In the genomic region with DNA sequence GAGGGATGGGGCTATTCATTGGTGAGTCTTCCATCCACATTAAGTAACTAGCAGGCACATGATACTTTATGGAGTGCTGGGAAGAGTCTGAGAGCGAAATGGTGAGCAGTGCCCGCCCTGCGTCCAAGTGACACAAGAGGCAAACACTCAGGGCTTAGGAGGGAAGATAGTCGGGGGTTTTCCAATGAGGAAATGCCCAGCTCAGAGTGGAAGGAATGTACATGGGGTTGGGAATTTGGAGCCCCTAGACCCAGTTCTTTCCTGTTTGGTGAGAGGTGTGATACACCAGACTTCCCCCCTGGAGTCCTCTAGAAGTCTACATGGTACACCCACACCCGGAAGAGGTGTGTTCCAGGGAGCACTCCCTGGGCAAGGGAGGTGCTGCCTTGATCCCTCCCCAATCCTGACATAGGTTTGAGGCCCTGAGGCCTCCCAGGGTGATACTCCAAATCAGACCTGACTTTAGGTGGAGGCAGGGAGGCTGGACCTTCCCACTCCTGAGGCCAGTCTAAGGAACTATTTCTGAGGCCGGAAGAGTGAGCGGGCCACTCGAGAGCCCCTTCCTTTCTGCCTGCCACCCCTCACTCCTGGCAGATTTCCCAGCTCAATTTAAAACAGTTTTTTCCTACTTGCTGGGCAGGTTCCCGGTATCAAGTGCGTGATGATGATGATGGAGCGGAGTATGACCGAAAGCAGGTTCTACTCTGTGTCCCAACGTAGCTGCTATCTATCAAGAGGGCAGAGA, we compare ENCODE assay signal across 13 mouse cellular contexts. TPM values are rescaled to one million over a fixed set of nuclear protein-coding genes. Genes with fewer than 3 reads are reported as not detected.
DNase-seq lines count a peak whose midpoint lies in the region; ATAC-seq and TF ChIP-seq lines count a peak whose summit lies in the region.
"Had no signal": no experiment of that assay in that cellular context is flagged by ENCODE, and none has a peak within 500 bp of the region (broad histone marks: within the 10 kb centered on the region; RNA-seq: fewer than 3 reads in every experiment).

No protein-coding gene starts in this region.

- no peaks in the 10 kb centered on the region for H3K9me3 ChIP-seq in hindbrain, embryonic 13.5 days
- no peaks in the 10 kb centered on the region for H3K9me3 ChIP-seq in hindbrain, embryonic 12.5 days (replicated peaks)
- no peaks in the 10 kb centered on the region for H3K9me3 ChIP-seq in midbrain, embryonic 13.5 days
- H3K9me3 ChIP-seq in midbrain, embryonic 15.5 days, result no peaks in the 10 kb centered on the region
- H3K9me3 ChIP-seq in forebrain, embryonic 16.5 days (ENCODE audit: control insufficient read depth, low read length), result no peaks in the 10 kb centered on the region
- no peaks in the 10 kb centered on the region for H3K9me3 ChIP-seq in stomach, postnatal 0 days (ENCODE audit: control insufficient read depth, low read length)

- TF ChIP-seq EP300 in stomach, postnatal 0 days (optimal IDR thresholded peaks at IDR 0.05), result no peak

- no peak for DNase-seq in stomach, postnatal 0 days (ENCODE audit: low spot score)
- DNase-seq in urinary bladder, postnatal 25 days (ENCODE audit: low spot score), result no peak
- DNase-seq: kidney, adult 8-10 months; layer of hippocampus, postnatal 36 days; lung, postnatal 14 days had no signal

- H3K4me2 ChIP-seq in hindbrain, embryonic 13.5 days, result 0 out of 2 replicates have a peak overlapping the region, but pooled peaks have one; percentile 99
- no peak overlapping the region for H3K4me2 ChIP-seq in hindbrain, embryonic 12.5 days (replicated peaks)
- H3K4me2 ChIP-seq in midbrain, embryonic 13.5 days (replicated peaks), result 0 out of 2 replicates have a peak overlapping the region, but pooled peaks have one; percentile 98
- no peak overlapping the region for H3K4me2 ChIP-seq in midbrain, embryonic 15.5 days
- H3K4me2 ChIP-seq in forebrain, embryonic 16.5 days (ENCODE audit: low read length), result no peak overlapping the region
- H3K4me2 ChIP-seq in stomach, postnatal 0 days (replicated peaks; ENCODE audit: low read depth), result peak overlapping the region; percentile 25

- H3K9ac ChIP-seq in hindbrain, embryonic 13.5 days, result peak overlapping the region; percentile 55
- H3K9ac ChIP-seq in hindbrain, embryonic 12.5 days, result no peak overlapping the region
- 0 out of 2 replicates have a peak overlapping the region, but pooled peaks have one; percentile 36 for H3K9ac ChIP-seq in midbrain, embryonic 13.5 days (replicated peaks)
- no peak overlapping the region for H3K9ac ChIP-seq in midbrain, embryonic 15.5 days
- no peak overlapping the region for H3K9ac ChIP-seq in forebrain, embryonic 16.5 days (replicated peaks; ENCODE audit: low read depth, low read length)
- H3K9ac ChIP-seq in stomach, postnatal 0 days (ENCODE audit: low read length), result no peak overlapping the region

- no peak overlapping the region for H3K27ac ChIP-seq in hindbrain, embryonic 13.5 days
- no peak overlapping the region for H3K27ac ChIP-seq in hindbrain, embryonic 12.5 days
- H3K27ac ChIP-seq in midbrain, embryonic 13.5 days, result no peak overlapping the region
- H3K27ac ChIP-seq in midbrain, embryonic 15.5 days, result no peak overlapping the region
- H3K27ac ChIP-seq in forebrain, embryonic 16.5 days (ENCODE audit: low read length), result peak overlapping the region; percentile 6; the same call in 1 of the 2 replicates
- H3K27ac ChIP-seq in stomach, postnatal 0 days (replicated peaks), result peak overlapping the region; percentile 95

- H3K27me3 ChIP-seq in hindbrain, embryonic 13.5 days, result 0 out of 2 replicates have a peak, but pooled peaks cover 3% of the 10 kb centered on the region
- H3K27me3 ChIP-seq in hindbrain, embryonic 12.5 days, result no peaks in the 10 kb centered on the region
- H3K27me3 ChIP-seq in midbrain, embryonic 13.5 days, result no peaks in the 10 kb centered on the region
- H3K27me3 ChIP-seq in midbrain, embryonic 15.5 days (replicated peaks), result no peaks in the 10 kb centered on the region
- no peaks in the 10 kb centered on the region for H3K27me3 ChIP-seq in forebrain, embryonic 16.5 days (replicated peaks; ENCODE audit: control insufficient read depth, insufficient read depth, low read length)
- no peaks in the 10 kb centered on the region for H3K27me3 ChIP-seq in stomach, postnatal 0 days (ENCODE audit: control insufficient read depth, insufficient read depth, low read length)

- H3K36me3 ChIP-seq in hindbrain, embryonic 13.5 days, result no peaks in the 10 kb centered on the region
- no peaks in the 10 kb centered on the region for H3K36me3 ChIP-seq in hindbrain, embryonic 12.5 days
- 0 out of 2 replicates have a peak, but pooled peaks cover under 1% of the 10 kb centered on the region for H3K36me3 ChIP-seq in midbrain, embryonic 13.5 days
- H3K36me3 ChIP-seq in midbrain, embryonic 15.5 days (replicated peaks), result no peaks in the 10 kb centered on the region
- no peaks in the 10 kb centered on the region for H3K36me3 ChIP-seq in forebrain, embryonic 16.5 days (ENCODE audit: control insufficient read depth, insufficient read depth)
- H3K36me3 ChIP-seq in stomach, postnatal 0 days (ENCODE audit: control insufficient read depth, insufficient read depth, low read length), result no peaks in the 10 kb centered on the region
- H3K36me3 ChIP-seq: G1E had no signal

- no peak overlapping the region for H3K4me3 ChIP-seq in hindbrain, embryonic 13.5 days
- H3K4me3 ChIP-seq in hindbrain, embryonic 12.5 days, result no peak overlapping the region
- H3K4me3 ChIP-seq in midbrain, embryonic 13.5 days (replicated peaks), result no peak overlapping the region
- no peak overlapping the region for H3K4me3 ChIP-seq in midbrain, embryonic 15.5 days
- H3K4me3 ChIP-seq in forebrain, embryonic 16.5 days (replicated peaks; ENCODE audit: low read length), result no peak overlapping the region
- H3K4me3 ChIP-seq in stomach, postnatal 0 days (ENCODE audit: low read depth, low read length), result no peak overlapping the region
- H3K4me3 ChIP-seq: myocyte had no signal

- no peak for TF ChIP-seq CTCF in stomach, postnatal 0 days (IDR thresholded peaks at IDR 0.05; ENCODE audit: low read depth)

- WGBS in hindbrain, embryonic 13.5 days, result 83% methylated on average over 13 of the region's 13 CpGs
- 86% methylated on average over 13 of the region's 13 CpGs for WGBS in hindbrain, embryonic 12.5 days
- 75% methylated on average over 13 of the region's 13 CpGs for WGBS in midbrain, embryonic 13.5 days
- WGBS in midbrain, embryonic 15.5 days, result 78% methylated on average over 13 of the region's 13 CpGs
- whole genome bisulfite sequencing in forebrain, embryonic 16.5 days, result 50% methylated on average over 13 of the region's 13 CpGs
- 52% methylated on average over 13 of the region's 13 CpGs for WGBS in stomach, postnatal 0 days

- peaks cover 88% of the 10 kb centered on the region for H3K4me1 ChIP-seq in hindbrain, embryonic 13.5 days (replicated peaks)
- H3K4me1 ChIP-seq in hindbrain, embryonic 12.5 days, result peaks cover 89% of the 10 kb centered on the region
- peaks cover 91% of the 10 kb centered on the region for H3K4me1 ChIP-seq in midbrain, embryonic 13.5 days (replicated peaks)
- H3K4me1 ChIP-seq in midbrain, embryonic 15.5 days, result peaks cover 83% of the 10 kb centered on the region
- H3K4me1 ChIP-seq in forebrain, embryonic 16.5 days (replicated peaks; ENCODE audit: control insufficient read depth, insufficient read depth, low read length), result peaks cover 84% of the 10 kb centered on the region
- H3K4me1 ChIP-seq in stomach, postnatal 0 days (replicated peaks; ENCODE audit: control insufficient read depth, insufficient read depth), result peaks cover 27% of the 10 kb centered on the region

- no peak for ATAC-seq in hindbrain, embryonic 13.5 days (ENCODE audit: low FRiP score)
- ATAC-seq in hindbrain, embryonic 12.5 days (ENCODE audit: low FRiP score), result no peak
- ATAC-seq in midbrain, embryonic 13.5 days, result no peak
- ATAC-seq in midbrain, embryonic 15.5 days (replicated peaks), result no peak
- no peak for ATAC-seq in forebrain, embryonic 16.5 days
- ATAC-seq in stomach, postnatal 0 days (ENCODE audit: low FRiP score, low TSS enrichment), result no peak
- ATAC-seq: activated CD4-positive, CD25-positive, alpha-beta regulatory T cell, adult 4 months had no signal

RNA-seq across cellular contexts. Expression of gene Plxnb2, which starts 5.0 kb away (rescaled TPM):
- 99.2 and 104 TPM in 2 replicates for polyA plus RNA-seq in hindbrain, embryonic 13.5 days (2015; fragmentation: Nextera tagmentation; extraction: Ambion mirVana)
- polyA plus RNA-seq in hindbrain, embryonic 12.5 days (2016; fragmentation: Nextera tagmentation; extraction: Ambion mirVana), result 167 and 169 TPM in 2 replicates
- polyA plus RNA-seq in midbrain, embryonic 13.5 days (2015; fragmentation: Nextera tagmentation; extraction: Ambion mirVana), result 102 and 115 TPM in 2 replicates
- 101 and 108 TPM in 2 replicates for polyA plus RNA-seq in midbrain, embryonic 15.5 days (2015; fragmentation: Nextera tagmentation; extraction: Ambion mirVana)
- polyA plus RNA-seq in forebrain, embryonic 16.5 days (2015; fragmentation: Nextera tagmentation; extraction: Ambion mirVana), result 112 and 126 TPM in 2 replicates
- polyA plus RNA-seq in stomach, postnatal 0 days (2015; fragmentation: Nextera tagmentation; extraction: Ambion mirVana), result 75.2 and 85.9 TPM in 2 replicates

RNA-seq across cellular contexts. Expression of gene Dennd6b, which starts 20.7 kb away (rescaled TPM):
- 75.1 and 86.5 TPM in 2 replicates for polyA plus RNA-seq in hindbrain, embryonic 13.5 days (2015; fragmentation: Nextera tagmentation; extraction: Ambion mirVana)
- polyA plus RNA-seq in hindbrain, embryonic 12.5 days (2016; fragmentation: Nextera tagmentation; extraction: Ambion mirVana), result 54.6 and 57.7 TPM in 2 replicates
- polyA plus RNA-seq in midbrain, embryonic 13.5 days (2015; fragmentation: Nextera tagmentation; extraction: Ambion mirVana), result 84.0 and 85.3 TPM in 2 replicates
- polyA plus RNA-seq in midbrain, embryonic 15.5 days (2015; fragmentation: Nextera tagmentation; extraction: Ambion mirVana), result 117 and 123 TPM in 2 replicates
- polyA plus RNA-seq in forebrain, embryonic 16.5 days (2015; fragmentation: Nextera tagmentation; extraction: Ambion mirVana), result 60.7 and 83.2 TPM in 2 replicates
- 4.1 and 5.3 TPM in 2 replicates for polyA plus RNA-seq in stomach, postnatal 0 days (2015; fragmentation: Nextera tagmentation; extraction: Ambion mirVana)

RNA-seq across cellular contexts. Expression of gene Mapk11, which starts 26.2 kb away (rescaled TPM):
- 36.1 and 36.5 TPM in 2 replicates for polyA plus RNA-seq in hindbrain, embryonic 13.5 days (2015; fragmentation: Nextera tagmentation; extraction: Ambion mirVana)
- 39.0 and 41.9 TPM in 2 replicates for polyA plus RNA-seq in hindbrain, embryonic 12.5 days (2016; fragmentation: Nextera tagmentation; extraction: Ambion mirVana)
- 39.8 and 44.2 TPM in 2 replicates for polyA plus RNA-seq in midbrain, embryonic 13.5 days (2015; fragmentation: Nextera tagmentation; extraction: Ambion mirVana)
- 30.8 and 32.5 TPM in 2 replicates for polyA plus RNA-seq in midbrain, embryonic 15.5 days (2015; fragmentation: Nextera tagmentation; extraction: Ambion mirVana)
- 39.1 and 46.8 TPM in 2 replicates for polyA plus RNA-seq in forebrain, embryonic 16.5 days (2015; fragmentation: Nextera tagmentation; extraction: Ambion mirVana)
- polyA plus RNA-seq in stomach, postnatal 0 days (2015; fragmentation: Nextera tagmentation; extraction: Ambion mirVana), result 1.8 and 2.1 TPM in 2 replicates

RNA-seq across cellular contexts. Expression of gene Mapk12, which starts 35.1 kb away (rescaled TPM):
- polyA plus RNA-seq in hindbrain, embryonic 13.5 days (2015; fragmentation: Nextera tagmentation; extraction: Ambion mirVana), result 5.9 and 7.1 TPM in 2 replicates
- 10.0 and 11.4 TPM in 2 replicates for polyA plus RNA-seq in hindbrain, embryonic 12.5 days (2016; fragmentation: Nextera tagmentation; extraction: Ambion mirVana)
- 8.2 TPM in 2 replicates for polyA plus RNA-seq in midbrain, embryonic 13.5 days (2015; fragmentation: Nextera tagmentation; extraction: Ambion mirVana)
- 4.0 and 5.1 TPM in 2 replicates for polyA plus RNA-seq in midbrain, embryonic 15.5 days (2015; fragmentation: Nextera tagmentation; extraction: Ambion mirVana)
- 4.1 and 5.7 TPM in 2 replicates for polyA plus RNA-seq in forebrain, embryonic 16.5 days (2015; fragmentation: Nextera tagmentation; extraction: Ambion mirVana)
- polyA plus RNA-seq in stomach, postnatal 0 days (2015; fragmentation: Nextera tagmentation; extraction: Ambion mirVana), result 3.1 and 3.2 TPM in 2 replicates
- polyA plus RNA-seq: G1E had no signal

RNA-seq across cellular contexts. Expression of gene Ppp6r2, which starts 35.8 kb away (rescaled TPM):
- polyA plus RNA-seq in hindbrain, embryonic 13.5 days (2015; fragmentation: Nextera tagmentation; extraction: Ambion mirVana), result 82.8 and 87.3 TPM in 2 replicates
- polyA plus RNA-seq in hindbrain, embryonic 12.5 days (2016; fragmentation: Nextera tagmentation; extraction: Ambion mirVana), result 62.3 and 65.2 TPM in 2 replicates
- polyA plus RNA-seq in midbrain, embryonic 13.5 days (2015; fragmentation: Nextera tagmentation; extraction: Ambion mirVana), result 75.7 and 86.6 TPM in 2 replicates
- 83.2 and 89.8 TPM in 2 replicates for polyA plus RNA-seq in midbrain, embryonic 15.5 days (2015; fragmentation: Nextera tagmentation; extraction: Ambion mirVana)
- 77.8 and 90.8 TPM in 2 replicates for polyA plus RNA-seq in forebrain, embryonic 16.5 days (2015; fragmentation: Nextera tagmentation; extraction: Ambion mirVana)
- polyA plus RNA-seq in stomach, postnatal 0 days (2015; fragmentation: Nextera tagmentation; extraction: Ambion mirVana), result 16.2 and 17.2 TPM in 2 replicates

Comparison
In these comparisons a context has a peak if more than half of its experiments do, and no peak if none do; other contexts are left out.
1. H3K4me2 ChIP-seq: peak in hindbrain, embryonic 13.5 days (single experiment), midbrain, embryonic 13.5 days (single experiment) and stomach, postnatal 0 days (single experiment); none in hindbrain, embryonic 12.5 days (single experiment), midbrain, embryonic 15.5 days (single experiment) and forebrain, embryonic 16.5 days (single experiment).
2. H3K9ac ChIP-seq: peak in hindbrain, embryonic 13.5 days (single experiment) and midbrain, embryonic 13.5 days (single experiment); none in hindbrain, embryonic 12.5 days (single experiment), midbrain, embryonic 15.5 days (single experiment), forebrain, embryonic 16.5 days (single experiment) and stomach, postnatal 0 days (single experiment).
3. H3K27ac ChIP-seq: peak in forebrain, embryonic 16.5 days (single experiment) and stomach, postnatal 0 days (single experiment); none in hindbrain, embryonic 13.5 days (single experiment), hindbrain, embryonic 12.5 days (single experiment), midbrain, embryonic 13.5 days (single experiment) and midbrain, embryonic 15.5 days (single experiment).
4. RNA of gene Mapk11, which starts 26.2 kb away (polyA plus RNA-seq): 39.1 to 46.8 TPM in forebrain, embryonic 16.5 days, 39.0 to 41.9 TPM in hindbrain, embryonic 12.5 days, 39.8 to 44.2 TPM in midbrain, embryonic 13.5 days, 36.1 to 36.5 TPM in hindbrain, embryonic 13.5 days and 30.8 to 32.5 TPM in midbrain, embryonic 15.5 days; 1.8 to 2.1 TPM in stomach, postnatal 0 days; every median in the first group is over 10 times any median in the second.